Mouse (Mus musculus) kidney, postnatal 0 days (tissue): ENCODE measurements around the gene Stpg4. TPM values are rescaled to one million over a fixed set of nuclear protein-coding genes. Genes with fewer than 3 reads are reported as not detected.

ENCODE experiments used
- ATAC-seq: fragments of 200-750 bp; cut with Nextera tagmentation; replicated peaks from 2 replicates; pipeline ENCODE4 v1.8.0; 2017; ENCODE audit warnings: low read depth, moderate number of reproducible peaks, moderate TSS enrichment, moderate library complexity; ENCODE audit not compliant: low FRiP score
- DNase-seq: peaks from one replicate; pipeline ENCODE4 v3.0.0-alpha.2; 2016; ENCODE audit warnings: low spot score
- H3K27ac ChIP-seq: fragments of 300-500 bp; sonication (generic); 2 replicates; pipeline ENCODE4 v1.5.1; 2014; ENCODE audit warnings: mild to moderate bottlenecking
- H3K27me3 ChIP-seq: fragments of 300-500 bp; sonication (generic); 2 replicates; pipeline ENCODE4 v1.6.1; 2014; ENCODE audit warnings: low read length, mixed read lengths; ENCODE audit not compliant: insufficient read depth
- H3K36me3 ChIP-seq: fragments of 300-500 bp; sonication (generic); 2 replicates; pipeline ENCODE4 v1.6.1; 2014; ENCODE audit warnings: low read length, mixed read lengths; ENCODE audit not compliant: insufficient read depth
- H3K4me1 ChIP-seq: fragments of 300-500 bp; sonication (generic); replicated peaks from 2 replicates; pipeline ENCODE4 v1.6.1; 2014; ENCODE audit warnings: antibody characterized with exemption, low read length, mixed read lengths; ENCODE audit not compliant: insufficient read depth
- H3K4me2 ChIP-seq: fragments of 300-500 bp; sonication (generic); 2 replicates; pipeline ENCODE4 v1.6.1; 2014; ENCODE audit warnings: mild to moderate bottlenecking, low read length, moderate library complexity, mixed read lengths
- H3K4me3 ChIP-seq: fragments of 300-500 bp; sonication (generic); replicated peaks from 2 replicates; pipeline ENCODE4 v1.5.1; 2014; ENCODE audit warnings: low read depth, low read length
- H3K9ac ChIP-seq: fragments of 300-500 bp; sonication (generic); 2 replicates; pipeline ENCODE4 v1.6.1; 2014; ENCODE audit warnings: low read depth, low read length
- H3K9me3 ChIP-seq: fragments of 300-500 bp; sonication (generic); replicated peaks from 2 replicates; pipeline ENCODE4 v1.6.1; 2016; ENCODE audit warnings: low read length, inconsistent platforms, mixed read lengths
- CTCF ChIP-seq: IDR thresholded peaks from 2 replicates; pipeline ENCODE4 v1.5.1; 2016; ENCODE audit warnings: antibody characterized with exemption, low read depth, mild to moderate bottlenecking, moderate library complexity
- WGBS: fragments of 180-500 bp; shearing (Covaris S2); extraction: QIAGEN DNeasy Blood & Tissue Kit; methylation state at CpG from one replicate; pipeline ENCODE4 v1.1.7; 2014; 5-methylcytosine and 5-hydroxymethylcytosine counted together
- polyA plus RNA-seq: library from polyadenylated mRNA; unstranded; fragments of >200 nt; fragmentation: Nextera tagmentation; extraction: Ambion mirVana; gene quantifications from 2 replicates; pipeline ENCODE4 v1.2.1, GENCODE M21; 2015

The Stpg4 gene
- polyA plus RNA-seq, 1 experiment from 2014 or later, result not detected

GRCm38 (mm10) chr17:87351241-87352105 lies 76.1 kb downstream of the Stpg4 start:
- Histone ChIP-seq H3K9me3 (no peaks in the 10 kb centered on the region), H3K27me3 (no peaks in the 10 kb centered on the region), H3K36me3 (no peaks in the 10 kb centered on the region), H3K4me2 (no peak overlapping the region), H3K9ac (no peak overlapping the region), H3K4me1 (peaks cover 27% of the 10 kb centered on the region), H3K4me3 (no peak overlapping the region), H3K27ac (peak overlapping the region; percentile 82)
- TF ChIP-seq CTCF, result no peak
- WGBS, result 22% methylated on average over 20 of the region's 20 CpGs
- peak; percentile 59 for DNase-seq
- peak; percentile 65 for ATAC-seq

- Histone ChIP-seq H3K4me3 (no peak overlapping the region), H3K27me3 (no peaks in the 10 kb centered on the region), H3K36me3 (no peaks in the 10 kb centered on the region), H3K9me3 (no peaks in the 10 kb centered on the region), H3K4me2 (no peak overlapping the region), H3K27ac (peak overlapping the region; percentile 82), H3K9ac (no peak overlapping the region), H3K4me1 (peaks cover 27% of the 10 kb centered on the region)
- WGBS, result 40% methylated on average over 13 of the region's 13 CpGs
- no peak; the same call in 1 of the 2 replicates for ATAC-seq
- no peak for TF ChIP-seq CTCF
- DNase-seq, result peak; percentile 81
Measured at GRCm38 (mm10) chr17:87350471-87351240, 76.9 kb downstream of the Stpg4 start.

GRCm38 (mm10) chr17:87349575-87349974 lies 78.0 kb downstream of the Stpg4 start:
- no peak for TF ChIP-seq CTCF
- no peak for DNase-seq

GRCm38 (mm10) chr17:87349069-87349468 lies 78.5 kb downstream of the Stpg4 start:
- 27% methylated on average over 9 of the region's 9 CpGs for WGBS
- H3K36me3 ChIP-seq, result no peaks in the 10 kb centered on the region
- DNase-seq, result peak; percentile 67
- peaks cover 27% of the 10 kb centered on the region for H3K4me1 ChIP-seq
- H3K27me3 ChIP-seq, result no peaks in the 10 kb centered on the region
- no peak overlapping the region for H3K9ac ChIP-seq
- TF ChIP-seq CTCF, result peak; percentile 50
- no peak overlapping the region for H3K27ac ChIP-seq
- no peak overlapping the region for H3K4me3 ChIP-seq
- H3K4me2 ChIP-seq, result no peak overlapping the region
- no peak for ATAC-seq
- H3K9me3 ChIP-seq, result no peaks in the 10 kb centered on the region

More at GRCm38 (mm10) chr17:87349575-87349974, 78.0 kb downstream of the Stpg4 start:
- Histone ChIP-seq H3K4me1 (peaks cover 27% of the 10 kb centered on the region), H3K27me3 (no peaks in the 10 kb centered on the region), H3K4me3 (no peak overlapping the region), H3K36me3 (no peaks in the 10 kb centered on the region), H3K27ac (no peak overlapping the region), H3K9ac (no peak overlapping the region), H3K9me3 (no peaks in the 10 kb centered on the region), H3K4me2 (no peak overlapping the region)
- no peak; the same call in 1 of the 2 replicates for ATAC-seq
- 62% methylated on average over 9 of the region's 9 CpGs for whole genome bisulfite sequencing

- Histone ChIP-seq H3K4me3 (no peak overlapping the region), H3K27ac (no peak overlapping the region), H3K9ac (no peak overlapping the region), H3K4me2 (no peak overlapping the region), H3K36me3 (no peaks in the 10 kb centered on the region), H3K9me3 (no peaks in the 10 kb centered on the region), H3K4me1 (peaks cover 27% of the 10 kb centered on the region), H3K27me3 (no peaks in the 10 kb centered on the region)
- 60% methylated on average over 9 of the region's 9 CpGs for WGBS
- DNase-seq (no peak), ATAC-seq (no peak)
- no peak for TF ChIP-seq CTCF
Measured at GRCm38 (mm10) chr17:87348353-87348752, 79.2 kb downstream of the Stpg4 start.

GRCm38 (mm10) chr17:87345252-87345593 lies 82.3 kb downstream of the Stpg4 start:
- DNase-seq (no peak), ATAC-seq (no peak)
- no peak overlapping the region for H3K27ac ChIP-seq
- no peak overlapping the region for H3K9ac ChIP-seq
- H3K4me2 ChIP-seq, result no peak overlapping the region
- H3K4me3 ChIP-seq, result no peak overlapping the region
- H3K4me1 ChIP-seq, result no peaks in the 10 kb centered on the region; the same call in 1 of the 2 replicates
- H3K27me3 ChIP-seq, result no peaks in the 10 kb centered on the region
- no peak for TF ChIP-seq CTCF
- WGBS, result 46% methylated on average over 4 of the region's 4 CpGs
- no peaks in the 10 kb centered on the region for H3K9me3 ChIP-seq
- 0 out of 2 replicates have a peak, but pooled peaks cover 5% of the 10 kb centered on the region for H3K36me3 ChIP-seq
